Mouse (Mus musculus): ENCODE measurements around the gene Ppp1r13l. TPM values are rescaled to one million over a fixed set of nuclear protein-coding genes. Genes with fewer than 3 reads are reported as not detected.

Ppp1r13l gene
- polyA plus RNA-seq, 1 experiment from 2014 or later: 4.1 TPM

- no peak overlapping the region for H3K4me2 ChIP-seq
- no peaks in the 10 kb centered on the region for H3K9me3 ChIP-seq (replicated peaks)
- 0 out of 2 replicates have a peak, but pooled peaks cover 2% of the 10 kb centered on the region for H3K4me1 ChIP-seq
- WGBS: 80% methylated on average over 17 of the region's 18 CpGs
- H3K27ac ChIP-seq: no peak overlapping the region
- no peak for ATAC-seq
- no peak overlapping the region for H3K9ac ChIP-seq
- H3K27me3 ChIP-seq: no peaks in the 10 kb centered on the region
- no peak overlapping the region for H3K4me3 ChIP-seq
- H3K36me3 ChIP-seq (ENCODE audit: poor library complexity, severe bottlenecking): peaks cover 17% of the 10 kb centered on the region
Measured at GRCm38 (mm10) chr7:19375368-19375767, 15.8 kb downstream of the Ppp1r13l start.

GRCm38 (mm10) chr7:19376019-19376418 is 16.5 kb downstream of the Ppp1r13l start:
- Histone ChIP-seq H3K9ac (no peak overlapping the region), H3K36me3 (ENCODE audit: poor library complexity, severe bottlenecking) (peaks cover 17% of the 10 kb centered on the region), H3K4me1 (no peaks in the 10 kb centered on the region), H3K9me3 (replicated peaks) (no peaks in the 10 kb centered on the region), H3K27ac (no peak overlapping the region), H3K27me3 (no peaks in the 10 kb centered on the region), H3K4me2 (no peak overlapping the region), H3K4me3 (no peak overlapping the region)
- no peak for ATAC-seq
- WGBS: 85% methylated on average over 4 of the region's 4 CpGs

GRCm38 (mm10) chr7:19378049-19378448 is 18.5 kb downstream of the Ppp1r13l start:
- no peak for ATAC-seq
- Histone ChIP-seq H3K4me3 (no peak overlapping the region), H3K27ac (no peak overlapping the region), H3K36me3 (ENCODE audit: poor library complexity, severe bottlenecking) (peaks cover 17% of the 10 kb centered on the region), H3K4me2 (no peak overlapping the region), H3K9ac (no peak overlapping the region), H3K9me3 (replicated peaks) (no peaks in the 10 kb centered on the region), H3K4me1 (peaks cover 8% of the 10 kb centered on the region), H3K27me3 (no peaks in the 10 kb centered on the region)
- WGBS: 78% methylated on average over 8 of the region's 8 CpGs

DNA sequence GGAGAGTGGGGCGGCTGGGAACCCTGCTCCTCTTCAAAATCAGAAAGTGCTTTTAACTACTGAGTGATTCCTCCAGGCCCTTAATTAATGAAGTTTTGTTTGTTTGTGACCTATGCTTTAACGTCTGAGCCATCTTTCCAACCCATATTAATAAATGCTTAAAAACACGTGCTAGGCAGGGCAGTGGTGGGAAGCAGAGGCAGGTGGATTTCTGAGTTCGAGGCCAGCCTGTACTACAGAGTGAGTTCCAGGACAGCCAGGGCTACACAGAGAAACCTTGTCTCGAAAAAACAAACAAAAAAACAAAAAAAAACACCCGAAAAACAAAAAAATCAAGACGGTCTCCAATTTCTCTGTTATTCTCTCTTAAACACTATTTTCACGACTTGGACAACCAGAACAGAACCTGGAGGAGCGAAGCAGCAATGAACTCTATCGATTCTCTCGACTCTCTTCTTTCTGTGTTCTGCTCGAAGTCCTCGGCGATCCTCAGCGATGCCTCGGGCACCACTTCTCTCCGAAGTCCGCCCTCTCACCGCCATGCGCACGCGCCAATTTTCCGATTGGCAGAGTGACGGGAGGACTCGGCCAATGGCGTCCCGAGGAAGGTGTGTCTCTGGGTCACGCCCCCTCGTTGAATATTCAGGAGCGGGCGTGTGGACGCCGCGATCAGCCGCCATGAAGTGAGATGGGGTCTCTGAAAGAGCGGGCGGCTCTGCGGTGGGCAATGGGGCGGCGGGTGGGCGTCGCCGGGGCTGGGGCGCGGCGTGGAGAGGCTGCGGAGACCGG is 22.0 kb downstream of the Ppp1r13l start, which contains the start of gene Ercc2:
TSS of gene Ercc2 (plus strand) at position 634 of the 789 bp plus-strand sequence.
- Histone ChIP-seq H3K4me2 (peak within 1 kb of the TSS; percentile 91), H3K4me3 (peak within 1 kb of the TSS; percentile 95), H3K9me3 (replicated peaks) (no peaks in the 10 kb centered on the region), H3K4me1 (peaks cover 19% of the 10 kb centered on the region), H3K9ac (peak within 1 kb of the TSS; percentile 93), H3K36me3 (ENCODE audit: poor library complexity, severe bottlenecking) (peaks cover 39% of the 10 kb centered on the region), H3K27me3 (no peaks in the 10 kb centered on the region), H3K27ac (peak within 1 kb of the TSS; percentile 44; the same call in 1 of the 2 replicates)
- peak; percentile 97 for ATAC-seq
- 7% methylated on average over 34 of the region's 48 CpGs for WGBS

- Histone ChIP-seq H3K4me1 (peaks cover 19% of the 10 kb centered on the region), H3K27ac (peak overlapping the region; percentile 44; the same call in 1 of the 2 replicates), H3K9me3 (replicated peaks) (no peaks in the 10 kb centered on the region), H3K4me3 (peak overlapping the region; percentile 95), H3K9ac (peak overlapping the region; percentile 93), H3K36me3 (ENCODE audit: poor library complexity, severe bottlenecking) (peaks cover 44% of the 10 kb centered on the region), H3K27me3 (no peaks in the 10 kb centered on the region), H3K4me2 (peak overlapping the region; percentile 91)
- 0% methylated on average over 16 of the region's 37 CpGs for WGBS
- ATAC-seq: peak; percentile 65
Measured at GRCm38 (mm10) chr7:19382166-19382541, 22.6 kb downstream of the Ppp1r13l start.

DNA sequence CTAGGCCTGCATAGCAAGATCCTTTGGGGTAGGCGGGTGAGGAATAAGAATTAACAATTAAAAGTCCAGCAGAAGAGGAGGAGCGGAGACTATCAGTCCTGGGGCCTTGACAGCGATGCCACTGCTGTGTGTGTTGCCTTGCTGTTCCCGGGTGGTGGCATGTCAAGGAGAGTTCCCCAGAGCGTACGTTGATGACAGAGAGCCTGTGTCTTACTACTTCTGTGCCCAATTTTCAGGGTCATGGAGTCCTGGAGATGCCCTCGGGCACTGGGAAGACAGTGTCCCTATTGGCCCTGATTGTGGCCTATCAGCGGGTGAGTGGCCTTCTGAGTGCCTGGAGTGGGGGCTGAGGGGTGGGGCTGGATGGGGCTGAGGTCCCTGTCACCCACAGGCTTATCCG is 24.2 kb downstream of the Ppp1r13l start:
- Histone ChIP-seq H3K4me2 (peak overlapping the region; percentile 91; the same call in 1 of the 2 replicates), H3K4me1 (peaks cover 19% of the 10 kb centered on the region), H3K9ac (peak overlapping the region; percentile 14; the same call in 1 of the 2 replicates), H3K27me3 (no peaks in the 10 kb centered on the region), H3K9me3 (replicated peaks) (no peaks in the 10 kb centered on the region), H3K4me3 (no peak overlapping the region), H3K27ac (no peak overlapping the region), H3K36me3 (ENCODE audit: poor library complexity, severe bottlenecking) (peaks cover 51% of the 10 kb centered on the region)
- 92% methylated on average over 9 of the region's 9 CpGs for WGBS
- no peak for ATAC-seq

DNA sequence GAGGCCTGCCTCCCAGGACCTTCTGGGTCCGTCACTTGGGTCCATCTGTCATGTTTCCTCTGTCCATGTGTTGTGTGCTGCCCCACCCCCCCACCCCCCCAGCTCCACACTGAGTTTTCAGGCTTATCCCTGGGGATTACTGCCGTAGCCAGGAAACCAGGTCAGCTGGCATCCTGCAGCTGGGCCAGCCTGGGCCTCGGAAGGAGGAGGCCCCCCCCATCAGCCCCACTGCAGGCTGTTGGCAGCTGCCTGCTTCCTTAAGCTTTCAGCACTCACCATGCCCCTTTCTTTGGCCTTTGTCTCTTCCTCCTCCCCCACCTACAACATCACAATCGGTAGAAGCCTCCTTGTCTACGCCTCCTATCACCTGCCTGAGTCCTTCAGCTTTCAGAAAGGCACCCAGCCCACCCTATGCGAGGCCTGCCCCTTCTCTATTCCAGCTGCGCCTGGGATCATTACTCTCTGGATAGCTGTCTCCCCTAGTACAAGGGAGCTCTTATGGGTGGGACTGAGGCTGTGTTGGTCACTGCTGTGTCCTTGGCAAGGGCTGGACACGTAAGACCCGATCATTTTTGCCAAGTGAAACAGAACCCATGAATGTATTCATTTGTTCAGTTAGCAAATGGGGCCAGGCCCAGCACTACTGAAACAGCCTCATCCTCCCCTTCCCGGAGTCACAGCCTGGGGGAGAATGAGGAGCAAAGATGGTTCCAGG is 29.3 kb downstream of the Ppp1r13l start:
- no peak for ATAC-seq
- Histone ChIP-seq H3K27me3 (no peaks in the 10 kb centered on the region), H3K4me3 (no peak overlapping the region), H3K4me2 (no peak overlapping the region), H3K27ac (peak overlapping the region; percentile 57; the same call in 1 of the 2 replicates), H3K9ac (no peak overlapping the region), H3K9me3 (replicated peaks) (no peaks in the 10 kb centered on the region), H3K4me1 (0 out of 2 replicates have a peak, but pooled peaks cover 3% of the 10 kb centered on the region), H3K36me3 (ENCODE audit: poor library complexity, severe bottlenecking) (peaks cover 100% of the 10 kb centered on the region)
- 76% methylated on average over 8 of the region's 10 CpGs for whole genome bisulfite sequencing

- Histone ChIP-seq H3K4me1 (peaks cover 4% of the 10 kb centered on the region), H3K9ac (no peak overlapping the region), H3K27ac (no peak overlapping the region), H3K36me3 (ENCODE audit: poor library complexity, severe bottlenecking) (peaks cover 66% of the 10 kb centered on the region), H3K27me3 (peaks cover 7% of the 10 kb centered on the region), H3K9me3 (replicated peaks) (no peaks in the 10 kb centered on the region), H3K4me2 (no peak overlapping the region), H3K4me3 (no peak overlapping the region)
- no peak for ATAC-seq
- WGBS: 91% methylated on average over 8 of the region's 8 CpGs
Measured at GRCm38 (mm10) chr7:19394484-19394883, 34.9 kb downstream of the Ppp1r13l start.

GRCm38 (mm10) chr7:19399496-19400280 is 40.1 kb downstream of the Ppp1r13l start:
- peak overlapping the region; percentile 50; the same call in 1 of the 2 replicates for H3K9ac ChIP-seq
- H3K4me1 ChIP-seq: peaks cover 20% of the 10 kb centered on the region
- no peak overlapping the region for H3K27ac ChIP-seq
- H3K4me2 ChIP-seq: peak overlapping the region; percentile 57
- peaks cover 14% of the 10 kb centered on the region for H3K36me3 ChIP-seq (ENCODE audit: poor library complexity, severe bottlenecking)
- WGBS: under 1% methylated on average over 26 of the region's 27 CpGs
- peaks cover 56% of the 10 kb centered on the region for H3K27me3 ChIP-seq
- peaks cover 9% of the 10 kb centered on the region for H3K9me3 ChIP-seq (replicated peaks)
- ATAC-seq: peak; percentile 32
- H3K4me3 ChIP-seq: peak overlapping the region; percentile 29

GRCm38 (mm10) chr7:19400946-19401345 is 41.4 kb downstream of the Ppp1r13l start:
- Histone ChIP-seq H3K9ac (no peak overlapping the region), H3K9me3 (replicated peaks) (peaks cover 9% of the 10 kb centered on the region), H3K27me3 (peaks cover 67% of the 10 kb centered on the region), H3K4me1 (peaks cover 20% of the 10 kb centered on the region), H3K36me3 (ENCODE audit: poor library complexity, severe bottlenecking) (peaks cover 2% of the 10 kb centered on the region; the same call in 1 of the 2 replicates), H3K27ac (no peak overlapping the region), H3K4me3 (no peak overlapping the region), H3K4me2 (no peak overlapping the region)
- WGBS: 88% methylated on average over 4 of the region's 4 CpGs
- no peak for ATAC-seq

DNA sequence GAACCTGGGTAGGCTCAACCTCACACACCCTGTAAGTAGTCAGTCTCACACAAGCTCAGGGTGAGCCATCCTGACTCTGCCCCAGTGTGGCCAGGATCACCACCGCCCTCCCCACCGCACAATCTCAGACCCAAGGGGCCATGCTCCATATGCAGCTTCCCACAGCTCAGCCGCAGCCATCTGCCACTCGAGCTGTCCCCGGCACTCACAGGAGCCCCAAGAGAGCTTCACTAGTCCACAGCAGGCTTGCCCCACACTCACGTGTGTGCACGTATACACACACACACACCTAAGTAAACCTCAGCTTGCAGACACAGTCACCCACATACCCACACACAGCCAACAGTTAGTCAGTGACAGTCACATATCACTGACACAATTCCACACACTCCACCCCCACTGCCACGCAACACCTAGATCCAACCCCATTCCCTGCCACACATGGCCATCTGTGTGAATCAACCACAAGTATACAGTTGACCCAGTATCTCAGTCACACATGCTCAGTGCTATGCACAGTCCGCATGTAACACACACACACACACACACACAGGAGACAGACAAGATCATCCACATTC is 43.1 kb downstream of the Ppp1r13l start:
- 86% methylated on average over 9 of the region's 9 CpGs for WGBS
- Histone ChIP-seq H3K27ac (no peak overlapping the region), H3K4me2 (no peak overlapping the region), H3K4me3 (0 out of 2 replicates have a peak overlapping the region, but pooled peaks have one; percentile 9), H3K27me3 (peaks cover 76% of the 10 kb centered on the region), H3K4me1 (peaks cover 20% of the 10 kb centered on the region), H3K9ac (no peak overlapping the region), H3K9me3 (replicated peaks) (peaks cover 9% of the 10 kb centered on the region), H3K36me3 (ENCODE audit: poor library complexity, severe bottlenecking) (no peaks in the 10 kb centered on the region)
- no peak for ATAC-seq
